Mouse (Mus musculus) hindbrain, embryonic 15.5 days (tissue): Measurements from ENCODE around the gene Noa1. TPM values are rescaled to one million over a fixed set of nuclear protein-coding genes. Genes with fewer than 3 reads are reported as not detected.
A peak's percentile ranks its signal among the peaks of the same experiment; 100 is the strongest.

ENCODE experiments used
- ATAC-seq: fragments of 200-750 bp; cut with Nextera tagmentation; 2 replicates; pipeline ENCODE4 v1.8.0; 2017; ENCODE audit warnings: low read depth, moderate number of reproducible peaks, moderate TSS enrichment; ENCODE audit not compliant: low FRiP score
- H3K27ac ChIP-seq: fragments of 300-500 bp; sonication (generic); replicated peaks from 2 replicates; pipeline ENCODE4 v1.5.1; 2015; ENCODE audit warnings: mild to moderate bottlenecking, inconsistent platforms
- H3K27me3 ChIP-seq: fragments of 300-500 bp; sonication (generic); 2 replicates; pipeline ENCODE4 v1.6.1; 2015; ENCODE audit warnings: control low read depth, inconsistent platforms
- H3K36me3 ChIP-seq: fragments of 300-500 bp; sonication (generic); 2 replicates; pipeline ENCODE4 v1.6.1; 2015; ENCODE audit warnings: control low read depth, inconsistent platforms
- H3K4me1 ChIP-seq: fragments of 300-500 bp; sonication (generic); replicated peaks from 2 replicates; pipeline ENCODE4 v1.6.1; 2015; ENCODE audit warnings: control low read depth, inconsistent platforms
- H3K4me2 ChIP-seq: fragments of 300-500 bp; sonication (generic); 2 replicates; pipeline ENCODE4 v1.6.1; 2015; ENCODE audit warnings: moderate library complexity, mild to moderate bottlenecking, inconsistent platforms
- H3K4me3 ChIP-seq: fragments of 300-500 bp; sonication (generic); 2 replicates; pipeline ENCODE4 v1.5.1; 2015; ENCODE audit warnings: mild to moderate bottlenecking, inconsistent platforms
- H3K9ac ChIP-seq: fragments of 300-500 bp; sonication (generic); 2 replicates; pipeline ENCODE4 v1.6.1; 2015; ENCODE audit warnings: inconsistent platforms
- H3K9me3 ChIP-seq: fragments of 300-500 bp; sonication (generic); 2 replicates; pipeline ENCODE4 v1.6.1; 2016; ENCODE audit warnings: control low read depth, inconsistent platforms
- WGBS: fragments of 180-500 bp; shearing (Covaris S2); methylation state at CpG from one replicate; pipeline ENCODE4 v1.1.7; 2015; 5-methylcytosine and 5-hydroxymethylcytosine counted together
- polyA plus RNA-seq: library from polyadenylated mRNA; unstranded; fragments of >200 nt; fragmentation: Nextera tagmentation; extraction: Ambion mirVana; gene quantifications from 2 replicates; pipeline ENCODE4 v1.2.1, GENCODE M21; 2015

Gene Noa1
- polyA plus RNA-seq, 1 experiment from 2014 or later: 35.6 TPM

- Histone ChIP-seq H3K4me3 (no peak overlapping the region), H3K4me2 (no peak overlapping the region), H3K27ac (no peak overlapping the region), H3K9me3 (no peaks in the 10 kb centered on the region), H3K27me3 (no peaks in the 10 kb centered on the region), H3K4me1 (no peaks in the 10 kb centered on the region), H3K36me3 (peaks cover 25% of the 10 kb centered on the region), H3K9ac (no peak overlapping the region)
- 80% methylated on average over 7 of the region's 7 CpGs for WGBS
- ATAC-seq: no peak
Measured at GRCm38 (mm10) chr5:77285685-77286084, 24.2 kb downstream of the Noa1 start.

DNA sequence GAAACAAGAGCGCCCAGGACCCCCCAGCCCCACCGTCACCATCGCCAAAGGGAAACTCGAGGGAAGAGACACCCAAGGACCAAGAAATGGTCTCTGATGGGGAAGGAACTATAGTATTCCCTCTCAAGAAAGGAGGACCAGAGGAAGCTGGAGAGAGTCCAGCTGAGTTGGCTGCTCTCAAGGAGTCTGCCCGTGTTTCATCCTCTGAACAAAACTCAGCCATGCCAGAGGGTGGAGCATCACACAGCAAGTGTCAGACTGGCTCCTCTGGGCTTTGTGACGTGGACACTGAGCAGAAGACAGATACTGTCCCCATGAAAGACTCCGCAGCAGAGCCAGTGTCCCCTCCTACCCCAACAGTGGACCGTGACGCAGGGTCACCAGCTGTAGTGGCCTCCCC lies 27.6 kb downstream of the Noa1 start:
- Histone ChIP-seq H3K4me3 (no peak overlapping the region), H3K27me3 (no peaks in the 10 kb centered on the region), H3K9ac (no peak overlapping the region; the same call in 1 of the 2 replicates), H3K36me3 (peaks cover 19% of the 10 kb centered on the region), H3K4me1 (no peaks in the 10 kb centered on the region), H3K4me2 (no peak overlapping the region), H3K27ac (no peak overlapping the region), H3K9me3 (no peaks in the 10 kb centered on the region)
- 85% methylated on average over 9 of the region's 9 CpGs for WGBS
- peak; percentile 38; the same call in 1 of the 2 replicates for ATAC-seq

DNA sequence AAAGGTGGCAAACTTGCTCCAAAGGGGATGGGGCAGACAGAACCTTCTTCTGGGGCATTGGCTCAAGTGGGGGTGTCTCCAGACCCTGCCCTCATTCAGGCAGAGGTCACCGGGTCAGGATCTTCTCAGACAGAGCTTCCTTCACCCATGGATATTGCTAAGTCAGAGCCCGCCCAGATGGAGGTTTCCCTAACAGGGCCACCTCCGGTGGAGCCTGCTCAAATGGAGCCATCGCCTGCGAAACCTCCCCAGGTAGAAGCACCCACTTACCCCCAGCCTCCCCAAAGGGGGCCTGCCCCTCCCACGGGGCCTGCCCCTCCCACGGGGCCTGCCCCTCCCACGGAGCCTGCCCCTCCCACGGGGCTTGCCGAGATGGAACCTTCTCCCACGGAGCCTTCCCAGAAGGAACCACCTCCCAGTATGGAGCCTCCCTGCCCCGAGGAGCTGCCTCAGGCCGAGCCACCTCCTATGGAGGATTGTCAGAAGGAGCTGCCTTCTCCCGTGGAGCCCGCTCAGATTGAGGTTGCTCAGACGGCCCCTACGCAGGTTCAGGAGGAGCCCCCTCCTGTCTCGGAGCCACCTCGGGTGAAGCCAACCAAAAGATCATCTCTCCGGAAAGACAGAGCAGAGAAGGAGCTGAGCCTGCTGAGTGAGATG lies 28.2 kb downstream of the Noa1 start:
- WGBS: 85% methylated on average over 20 of the region's 20 CpGs
- Histone ChIP-seq H3K36me3 (peaks cover 22% of the 10 kb centered on the region), H3K27ac (no peak overlapping the region), H3K4me2 (no peak overlapping the region), H3K4me3 (no peak overlapping the region), H3K4me1 (no peaks in the 10 kb centered on the region), H3K9me3 (no peaks in the 10 kb centered on the region), H3K27me3 (no peaks in the 10 kb centered on the region), H3K9ac (no peak overlapping the region)
- ATAC-seq: no peak

- Histone ChIP-seq H3K4me3 (no peak overlapping the region), H3K9me3 (no peaks in the 10 kb centered on the region), H3K36me3 (peaks cover 19% of the 10 kb centered on the region), H3K27ac (no peak overlapping the region), H3K4me2 (no peak overlapping the region), H3K4me1 (no peaks in the 10 kb centered on the region), H3K9ac (no peak overlapping the region), H3K27me3 (no peaks in the 10 kb centered on the region)
- WGBS: 92% methylated on average over 6 of the region's 6 CpGs
- no peak for ATAC-seq
Measured at GRCm38 (mm10) chr5:77277204-77277603, 32.7 kb downstream of the Noa1 start.

DNA sequence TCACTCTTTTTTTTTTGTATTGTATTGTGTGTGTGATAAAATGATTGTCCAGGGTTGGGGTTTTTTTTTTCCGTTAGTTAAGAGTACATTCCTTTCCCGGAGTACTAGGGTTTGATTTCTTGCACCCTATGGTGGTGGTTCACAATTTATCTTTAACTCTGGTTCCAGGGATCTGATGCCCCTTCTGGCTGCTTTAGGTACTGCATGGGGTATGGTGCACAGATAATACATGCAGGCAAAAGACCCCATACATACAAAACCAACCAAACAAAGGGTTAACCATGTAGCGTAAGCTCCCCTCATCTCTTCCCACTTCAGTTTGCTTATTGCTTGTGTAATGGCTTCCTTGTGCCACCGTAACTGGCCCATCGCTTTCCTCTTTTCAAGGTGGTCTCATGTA lies 33.9 kb downstream of the Noa1 start:
- no peaks in the 10 kb centered on the region for H3K27me3 ChIP-seq
- no peak overlapping the region for H3K9ac ChIP-seq
- H3K27ac ChIP-seq: no peak overlapping the region
- no peaks in the 10 kb centered on the region for H3K4me1 ChIP-seq
- no peak for ATAC-seq
- H3K4me2 ChIP-seq: no peak overlapping the region
- no peak overlapping the region for H3K4me3 ChIP-seq
- H3K9me3 ChIP-seq: no peaks in the 10 kb centered on the region
- 89% methylated on average over 5 of the region's 5 CpGs for WGBS
- H3K36me3 ChIP-seq: 0 out of 2 replicates have a peak, but pooled peaks cover 9% of the 10 kb centered on the region

DNA sequence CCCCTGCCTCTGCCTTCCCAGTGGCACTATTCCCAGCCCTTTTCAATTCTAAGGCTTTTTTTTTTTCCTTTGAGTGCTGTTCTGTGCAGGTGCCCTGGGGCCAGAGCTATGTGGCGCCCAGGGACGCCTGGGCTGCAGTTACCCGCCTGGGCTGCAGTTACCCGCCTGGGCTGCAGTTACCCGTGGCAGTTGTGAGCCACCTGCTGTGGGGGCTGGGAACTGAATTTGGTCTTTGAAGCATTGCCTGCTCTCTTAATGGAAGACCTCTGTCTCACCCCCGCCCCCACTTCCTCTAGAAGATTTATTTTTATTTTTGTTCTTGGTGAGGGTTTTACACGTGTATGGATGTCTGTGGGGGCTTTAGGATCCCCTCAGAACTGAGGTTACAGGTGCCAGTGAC lies 36.7 kb downstream of the Noa1 start:
- Histone ChIP-seq H3K9me3 (no peaks in the 10 kb centered on the region), H3K27me3 (no peaks in the 10 kb centered on the region), H3K9ac (no peak overlapping the region), H3K36me3 (0 out of 2 replicates have a peak, but pooled peaks cover 9% of the 10 kb centered on the region), H3K4me1 (no peaks in the 10 kb centered on the region), H3K4me3 (no peak overlapping the region), H3K4me2 (no peak overlapping the region), H3K27ac (no peak overlapping the region)
- 79% methylated on average over 7 of the region's 7 CpGs for WGBS
- ATAC-seq: no peak

DNA sequence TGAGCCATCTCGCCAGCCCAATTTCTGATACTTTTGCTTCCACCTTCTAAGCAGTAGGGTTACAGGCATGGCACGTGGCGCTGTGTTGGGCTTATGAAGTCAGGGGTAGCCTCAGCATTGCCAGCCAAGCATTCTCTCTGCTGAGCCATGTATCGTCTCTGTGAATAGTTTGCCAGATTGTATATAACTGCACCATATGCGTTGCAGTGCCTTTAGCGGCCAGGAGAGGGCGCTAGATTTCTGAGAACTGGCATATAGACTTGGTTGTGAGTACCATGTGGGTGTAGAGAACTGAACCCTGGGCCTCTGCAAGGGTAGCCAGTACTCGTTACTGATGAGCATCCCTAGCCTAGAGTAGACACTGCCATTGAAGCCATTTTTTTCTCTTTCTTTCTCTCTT lies 40.5 kb downstream of the Noa1 start:
- 80% methylated on average over 8 of the region's 8 CpGs for WGBS
- Histone ChIP-seq H3K27ac (no peak overlapping the region), H3K9ac (no peak overlapping the region), H3K36me3 (no peaks in the 10 kb centered on the region), H3K4me1 (peaks cover 16% of the 10 kb centered on the region), H3K27me3 (no peaks in the 10 kb centered on the region), H3K4me3 (no peak overlapping the region), H3K4me2 (no peak overlapping the region), H3K9me3 (no peaks in the 10 kb centered on the region)
- no peak for ATAC-seq

DNA sequence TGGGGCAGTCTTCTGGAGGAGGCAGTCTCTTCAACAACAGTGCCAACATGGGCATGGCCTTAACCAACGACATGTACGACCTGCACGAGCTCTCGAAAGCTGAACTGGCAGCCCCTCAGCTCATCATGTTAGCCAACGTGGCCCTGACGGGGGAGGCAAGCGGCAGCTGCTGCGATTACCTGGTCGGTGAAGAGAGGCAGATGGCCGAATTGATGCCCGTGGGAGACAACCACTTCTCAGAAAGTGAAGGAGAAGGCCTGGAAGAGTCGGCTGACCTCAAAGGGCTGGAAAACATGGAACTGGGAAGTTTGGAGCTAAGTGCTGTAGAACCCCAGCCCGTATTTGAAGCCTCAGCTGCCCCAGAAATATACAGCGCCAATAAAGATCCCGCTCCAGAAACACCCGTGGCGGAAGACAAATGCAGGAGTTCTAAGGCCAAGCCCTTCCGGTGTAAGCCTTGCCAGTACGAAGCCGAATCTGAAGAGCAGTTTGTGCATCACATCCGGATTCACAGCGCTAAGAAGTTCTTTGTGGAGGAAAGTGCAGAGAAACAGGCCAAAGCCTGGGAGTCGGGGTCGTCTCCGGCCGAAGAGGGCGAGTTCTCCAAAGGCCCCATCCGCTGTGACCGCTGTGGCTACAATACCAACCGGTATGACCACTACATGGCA lies 41.8 kb downstream of the Noa1 start:
- Histone ChIP-seq H3K4me3 (no peak overlapping the region), H3K36me3 (no peaks in the 10 kb centered on the region), H3K4me2 (no peak overlapping the region), H3K9me3 (no peaks in the 10 kb centered on the region), H3K27ac (no peak overlapping the region), H3K27me3 (no peaks in the 10 kb centered on the region), H3K9ac (no peak overlapping the region), H3K4me1 (peaks cover 16% of the 10 kb centered on the region)
- WGBS: 91% methylated on average over 30 of the region's 30 CpGs
- ATAC-seq: no peak

DNA sequence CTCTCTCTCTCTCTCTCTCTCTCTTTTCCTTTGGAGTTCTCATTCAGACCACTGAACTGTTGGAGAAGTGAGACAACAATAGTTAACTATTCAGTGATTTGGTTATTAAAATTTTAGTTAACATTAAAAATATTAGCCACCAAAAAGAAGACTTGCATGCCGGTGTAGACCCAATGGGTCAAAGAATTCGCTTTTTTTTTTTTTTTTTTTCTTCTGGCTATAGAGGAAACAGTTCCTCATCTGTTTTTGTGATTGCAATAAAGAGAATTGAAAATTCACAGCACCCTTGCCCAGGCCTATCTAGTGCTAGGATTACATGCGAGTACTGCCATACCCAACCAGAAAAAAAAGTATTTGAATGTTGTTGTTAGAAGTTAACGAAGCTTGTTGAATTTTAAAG lies 42.4 kb downstream of the Noa1 start:
- Histone ChIP-seq H3K27ac (no peak overlapping the region), H3K36me3 (no peaks in the 10 kb centered on the region), H3K9me3 (no peaks in the 10 kb centered on the region), H3K9ac (no peak overlapping the region), H3K4me1 (peaks cover 16% of the 10 kb centered on the region), H3K4me2 (peak overlapping the region; percentile 71), H3K4me3 (peak overlapping the region; percentile 89), H3K27me3 (no peaks in the 10 kb centered on the region)
- ATAC-seq: no peak
- WGBS: 66% methylated on average over 4 of the region's 4 CpGs

- whole genome bisulfite sequencing: 2% methylated on average over 11 of the region's 11 CpGs
- Histone ChIP-seq H3K27ac (peak overlapping the region; percentile 84), H3K9ac (peak overlapping the region; percentile 74; the same call in 1 of the 2 replicates), H3K4me2 (peak overlapping the region; percentile 71), H3K4me1 (peaks cover 16% of the 10 kb centered on the region), H3K27me3 (no peaks in the 10 kb centered on the region), H3K4me3 (peak overlapping the region; percentile 89), H3K9me3 (no peaks in the 10 kb centered on the region), H3K36me3 (no peaks in the 10 kb centered on the region)
- no peak for ATAC-seq
Measured at GRCm38 (mm10) chr5:77266886-77267401, 42.9 kb downstream of the Noa1 start.

GRCm38 (mm10) chr5:77266066-77266885 lies 43.6 kb downstream of the Noa1 start:
- 0% methylated on average over 62 of the region's 87 CpGs for WGBS
- H3K9me3 ChIP-seq: no peaks in the 10 kb centered on the region
- peak overlapping the region; percentile 71 for H3K4me2 ChIP-seq
- H3K4me3 ChIP-seq: peak overlapping the region; percentile 89
- peaks cover 16% of the 10 kb centered on the region for H3K4me1 ChIP-seq
- H3K9ac ChIP-seq: peak overlapping the region; percentile 74
- H3K36me3 ChIP-seq: no peaks in the 10 kb centered on the region
- H3K27me3 ChIP-seq: no peaks in the 10 kb centered on the region
- H3K27ac ChIP-seq: peak overlapping the region; percentile 84
- ATAC-seq: peak; percentile 68

- no peaks in the 10 kb centered on the region for H3K36me3 ChIP-seq
- WGBS: 0% methylated on average over 27 of the region's 53 CpGs
- H3K4me1 ChIP-seq: peaks cover 16% of the 10 kb centered on the region
- H3K4me2 ChIP-seq: peak overlapping the region; percentile 71
- peak overlapping the region; percentile 84 for H3K27ac ChIP-seq
- ATAC-seq: peak; percentile 85
- H3K27me3 ChIP-seq: no peaks in the 10 kb centered on the region
- H3K4me3 ChIP-seq: peak overlapping the region; percentile 89
- no peaks in the 10 kb centered on the region for H3K9me3 ChIP-seq
- peak overlapping the region; percentile 74 for H3K9ac ChIP-seq
Measured at GRCm38 (mm10) chr5:77265671-77266065, 44.2 kb downstream of the Noa1 start.
